Mouse (Mus musculus): ENCODE data around the gene Elp4.

DNA sequence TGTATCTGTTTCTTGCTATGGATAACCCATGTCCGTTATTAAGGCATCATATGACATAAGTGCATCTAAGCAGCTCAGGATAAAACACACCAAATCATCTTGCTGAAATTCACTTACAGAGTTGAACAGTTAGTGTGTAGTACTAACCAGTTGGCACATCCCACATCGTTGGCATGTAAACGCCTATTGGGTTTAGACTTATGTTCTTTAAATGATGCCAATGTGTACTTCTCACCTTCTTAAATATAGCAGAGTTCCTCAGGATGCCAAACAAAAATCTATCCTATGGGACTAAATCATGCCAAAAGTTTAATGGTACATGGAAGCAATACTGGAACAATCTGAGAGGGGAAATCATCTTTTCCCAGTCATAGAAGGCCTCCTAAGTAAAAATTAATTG is 173.7 kb downstream of the Elp4 start:
- TF ChIP-seq CTCF (IDR thresholded peaks at IDR 0.05; ENCODE audit: insufficient read depth, low read length), result no peak
- no peak for TF ChIP-seq POLR2A (IDR thresholded peaks at IDR 0.05; ENCODE audit: borderline replicate concordance, extremely low read depth, low read depth, low read length)

All from lung, adult 2 months (tissue).